Mouse (Mus musculus) liver, embryonic 14.5 days (tissue): ENCODE results near the gene Wdr46. TPM values are rescaled to one million over a fixed set of nuclear protein-coding genes. Genes with fewer than 3 reads are reported as not detected.

Experiments used
- ATAC-seq: fragments of 200-750 bp; cut with Nextera tagmentation; 2 replicates; pipeline ENCODE4 v1.8.0; 2017; ENCODE audit warnings: moderate number of reproducible peaks, mild to moderate bottlenecking, moderate library complexity; ENCODE audit not compliant: insufficient read depth
- DNase-seq, 3 experiments: peaks; one replicate each; pipeline ENCODE4 v3.0.0-alpha.2; 2012 to 2013; ENCODE audit warnings: low read depth in 3 of 3, low spot score in 3 of 3
- H3K27ac ChIP-seq: fragments of 300-500 bp; sonication (generic); 2 replicates; pipeline ENCODE4 v1.5.1; 2014; ENCODE audit warnings: moderate library complexity, mild to moderate bottlenecking, control low read depth, inconsistent platforms
- H3K27me3 ChIP-seq: fragments of 300-500 bp; sonication (generic); 2 replicates; pipeline ENCODE4 v1.6.1; 2014; ENCODE audit warnings: mild to moderate bottlenecking, low read length, moderate library complexity; ENCODE audit not compliant: control insufficient read depth, insufficient read depth
- H3K36me3 ChIP-seq: fragments of 300-500 bp; sonication (generic); replicated peaks from 2 replicates; pipeline ENCODE4 v1.6.1; 2014; ENCODE audit warnings: low read depth; ENCODE audit not compliant: control insufficient read depth, insufficient read depth
- H3K4me1 ChIP-seq, 2 experiments: fragments of 200-500 bp in 1 of 2; fragments of 300-500 bp in 1 of 2; sonication (generic) in 1 of 2; replicated peaks; 2 replicates each; pipeline ENCODE4 v1.6.1; 2012 to 2014; ENCODE audit warnings: antibody characterized with exemption in 1 of 2, inconsistent platforms in 1 of 2, low read length in 1 of 2; ENCODE audit not compliant: control insufficient read depth in 2 of 2, insufficient read depth in 2 of 2
- H3K4me2 ChIP-seq: fragments of 300-500 bp; sonication (generic); 2 replicates; pipeline ENCODE4 v1.6.1; 2014; ENCODE audit warnings: low read depth, mild to moderate bottlenecking, control low read depth, moderate library complexity
- H3K4me3 ChIP-seq, 2 experiments: fragments of 200-500 bp in 1 of 2; fragments of 300-500 bp in 1 of 2; sonication (generic) in 1 of 2; 2 replicates each; pipeline ENCODE4 v1.5.1; 2012 to 2014; ENCODE audit warnings: low read depth in 2 of 2, low read length in 2 of 2, mild to moderate bottlenecking in 2 of 2, control low read depth in 1 of 2, inconsistent platforms in 1 of 2, moderate library complexity in 1 of 2; ENCODE audit not compliant: insufficient read depth in 1 of 2
- H3K9ac ChIP-seq: fragments of 300-500 bp; sonication (generic); replicated peaks from 2 replicates; pipeline ENCODE4 v1.6.1; 2014; ENCODE audit warnings: mild to moderate bottlenecking, control low read depth, moderate library complexity
- H3K9me3 ChIP-seq: fragments of 300-500 bp; sonication (generic); 2 replicates; pipeline ENCODE4 v1.6.1; 2016; ENCODE audit warnings: low read length, mixed read lengths; ENCODE audit not compliant: control insufficient read depth
- CTCF ChIP-seq: IDR thresholded peaks from 2 replicates; pipeline ENCODE4 v1.5.1; 2016; ENCODE audit warnings: antibody characterized with exemption, low read depth, control low read depth
- EP300 ChIP-seq: IDR thresholded peaks from 2 replicates; pipeline ENCODE4 v1.6.1; 2016; ENCODE audit warnings: antibody characterized with exemption, low read depth
- WGBS: fragments of 180-500 bp; shearing (Covaris S2); extraction: QIAGEN DNeasy Blood & Tissue Kit; methylation state at CpG from one replicate; pipeline ENCODE4 v1.1.7; 2014; ENCODE audit not compliant: insufficient replicate concordance; 5-methylcytosine and 5-hydroxymethylcytosine counted together
- polyA plus RNA-seq, 2 experiments: library from polyadenylated mRNA; depleted of rRNA in 1 of 2; stranded (reverse) in 1 of 2; unstranded in 1 of 2; fragments of >200 nt; fragmentation: Nextera tagmentation in 1 of 2; extraction: Ambion mirVana in 1 of 2; gene quantifications; 2 replicates each; pipeline versions ENCODE4 v1.2.1 to v1.2.3; 2012 to 2014

Gene Wdr46
- polyA plus RNA-seq, 2 experiments: 8.0 to 18.9 TPM

- ATAC-seq (peak; percentile 2; the same call in 1 of the 2 replicates), DNase-seq (no peak)
- WGBS: 50% methylated on average over 37 of the region's 37 CpGs
- H3K4me1 ChIP-seq: peaks cover 10 to 18% of the 10 kb centered on the region in 2 experiments
- H3K4me2 ChIP-seq: peak overlapping the region; percentile 88
- H3K9ac ChIP-seq: peak overlapping the region; percentile 84
- no peak for TF ChIP-seq CTCF
- no peak for TF ChIP-seq EP300
- H3K36me3 ChIP-seq: peaks cover 14% of the 10 kb centered on the region
- H3K27me3 ChIP-seq: no peaks in the 10 kb centered on the region
- peak overlapping the region; percentile 77 to 92 for H3K4me3 ChIP-seq
- H3K9me3 ChIP-seq: peaks cover 5% of the 10 kb centered on the region
- H3K27ac ChIP-seq: peak overlapping the region; percentile 78
Observed at GRCm38 (mm10) chr17:33918293-33919203, 21.9 kb upstream of the Wdr46 start.

DNA sequence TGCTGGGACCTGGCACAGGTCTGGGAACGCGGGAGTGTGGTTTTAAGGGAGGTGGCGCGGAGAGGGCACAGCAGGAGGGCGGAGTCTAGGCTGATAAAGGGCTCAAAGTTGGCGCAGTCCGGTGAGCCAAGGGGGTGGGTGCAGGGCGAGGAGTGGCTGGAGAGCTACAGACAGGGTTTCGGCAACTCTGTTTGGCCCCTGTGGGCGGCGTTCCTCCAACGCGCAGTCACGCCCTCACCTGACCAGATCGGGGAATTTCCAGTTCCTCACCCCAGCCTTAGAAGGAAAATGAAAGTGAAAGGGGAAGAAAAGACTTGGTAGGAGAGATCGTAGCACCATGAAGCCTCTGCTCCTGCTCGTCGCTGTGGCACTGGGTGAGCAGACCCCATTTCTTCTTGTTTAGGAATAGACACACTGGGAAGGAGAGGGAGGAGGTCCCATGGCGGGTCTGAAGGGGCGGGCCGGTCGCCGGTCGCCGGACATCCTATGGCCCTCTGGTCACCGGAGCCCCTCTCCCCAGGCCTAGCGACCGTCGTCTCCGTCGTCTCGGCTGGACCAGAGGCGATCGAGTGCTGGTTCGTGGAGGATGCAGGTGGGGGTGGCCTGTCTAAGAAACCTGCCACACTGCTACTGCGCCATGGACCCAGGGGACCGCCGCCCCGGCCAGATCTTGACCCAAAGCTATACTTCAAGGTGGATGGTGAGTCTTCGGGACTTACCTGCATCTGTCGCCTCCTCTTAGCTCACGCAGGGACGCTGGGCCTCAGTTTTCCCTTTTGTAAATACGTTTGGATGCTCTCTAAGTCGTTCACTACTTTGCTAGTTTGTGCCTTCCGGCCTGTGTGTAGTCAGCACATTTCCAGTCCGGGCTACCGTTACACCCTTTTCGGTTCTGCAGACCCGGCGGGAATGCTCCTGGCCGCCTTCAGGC, 20.8 kb upstream of the Wdr46 start:
- H3K9me3 ChIP-seq: peaks cover 5% of the 10 kb centered on the region
- H3K36me3 ChIP-seq: peaks cover 8% of the 10 kb centered on the region
- H3K4me1 ChIP-seq: peaks cover 10 to 21% of the 10 kb centered on the region in 2 experiments
- DNase-seq (peak; percentile 77 to 89 (median 78)), ATAC-seq (peak; percentile 59)
- peak overlapping the region; percentile 77 to 92 for H3K4me3 ChIP-seq
- H3K4me2 ChIP-seq: peak overlapping the region; percentile 88
- H3K27ac ChIP-seq: peak overlapping the region; percentile 78
- TF ChIP-seq EP300: no peak
- peak; percentile 62 for TF ChIP-seq CTCF
- H3K27me3 ChIP-seq: no peaks in the 10 kb centered on the region
- peak overlapping the region; percentile 84 for H3K9ac ChIP-seq
- under 1% methylated on average over 52 of the region's 52 CpGs for WGBS

DNA sequence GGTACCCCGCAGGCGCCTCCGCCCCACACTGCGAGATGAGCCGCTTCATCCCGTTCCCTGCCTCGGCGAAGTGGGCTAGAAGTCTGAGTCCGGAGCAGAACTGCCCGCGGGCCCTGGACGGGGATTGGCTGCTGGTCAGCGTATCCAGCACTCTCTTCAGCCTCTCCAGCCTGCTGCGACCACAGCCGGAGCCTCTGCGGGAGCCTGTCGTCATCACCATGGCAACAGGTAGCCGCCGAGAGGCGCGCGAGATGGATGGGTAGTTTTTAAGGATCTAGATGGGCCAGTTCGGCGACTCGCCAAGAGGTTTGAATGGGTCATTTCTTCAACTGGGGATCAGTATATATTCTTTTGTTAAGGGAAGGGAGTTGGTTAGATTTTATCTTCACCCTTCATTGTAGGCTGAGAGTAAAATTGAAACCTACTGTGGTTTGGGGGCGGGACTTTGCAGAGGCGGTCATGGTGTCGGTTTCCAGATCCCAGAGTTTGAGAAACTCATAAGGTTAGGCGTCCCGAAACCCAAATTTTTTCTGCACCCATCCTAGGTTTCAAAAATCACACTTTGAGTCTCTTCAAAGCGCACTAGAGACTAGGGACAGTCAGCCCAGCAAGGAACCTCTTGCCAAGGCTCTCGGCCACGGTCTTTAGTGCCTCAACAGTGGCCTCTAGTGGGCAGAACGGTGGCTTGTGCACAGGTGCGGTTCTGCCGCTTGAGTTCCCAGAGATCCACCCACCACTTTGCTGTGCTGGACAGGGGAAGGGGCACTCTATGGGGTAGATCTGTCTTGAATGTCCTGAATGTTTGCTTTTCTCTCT, 20.0 kb upstream of the Wdr46 start:
- Histone ChIP-seq H3K27me3 (no peaks in the 10 kb centered on the region), H3K9ac (peak overlapping the region; percentile 84), H3K4me2 (peak overlapping the region; percentile 88), H3K4me3 (peak overlapping the region; percentile 77 to 92), H3K27ac (peak overlapping the region; percentile 78), H3K9me3 (peaks cover 5% of the 10 kb centered on the region), H3K36me3 (peaks cover 8% of the 10 kb centered on the region), H3K4me1 (peaks cover 7 to 16% of the 10 kb centered on the region in 2 experiments)
- ATAC-seq (peak; percentile 26; the same call in 1 of the 2 replicates), DNase-seq (peak; percentile 70 to 81 (median 73))
- under 1% methylated on average over 36 of the region's 36 CpGs for WGBS
- peak; percentile 99 for TF ChIP-seq CTCF
- no peak for TF ChIP-seq EP300

DNA sequence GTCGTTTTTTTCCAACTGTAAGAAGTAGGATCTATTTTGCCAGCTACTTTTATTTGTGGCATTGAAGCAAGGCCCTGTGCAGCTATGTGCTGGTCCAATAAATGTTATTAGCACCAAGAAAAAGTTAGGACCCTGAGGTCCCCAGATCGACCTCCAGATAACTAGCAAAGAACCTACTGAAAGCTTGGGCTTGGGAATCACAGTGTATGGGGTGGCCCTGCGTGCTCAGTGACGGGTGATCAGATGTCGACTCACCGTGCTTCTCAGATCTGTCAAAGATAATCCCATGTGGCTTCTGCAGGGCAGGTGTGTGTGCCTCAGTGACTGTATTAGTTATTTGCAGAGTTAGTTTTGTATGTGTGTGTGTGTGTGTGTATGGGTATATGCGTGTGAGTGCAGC, 19.1 kb upstream of the Wdr46 start:
- WGBS: 67% methylated on average over 7 of the region's 7 CpGs
- Histone ChIP-seq H3K4me2 (peak overlapping the region; percentile 88), H3K36me3 (peaks cover 8% of the 10 kb centered on the region), H3K9me3 (peaks cover 5% of the 10 kb centered on the region), H3K4me3 (no peak overlapping the region; a peak in 1 of 4 replicates), H3K27ac (no peak overlapping the region), H3K9ac (no peak overlapping the region), H3K27me3 (no peaks in the 10 kb centered on the region), H3K4me1 (peaks cover 7 to 16% of the 10 kb centered on the region in 2 experiments)
- DNase-seq (no peak), ATAC-seq (no peak)
- no peak for TF ChIP-seq CTCF
